Mouse (Mus musculus) heart, postnatal 4 days (tissue): Measurements from ENCODE around the gene Slc38a1. TPM values are rescaled to one million over a fixed set of nuclear protein-coding genes. Genes with fewer than 3 reads are reported as not detected.

ENCODE experiments used
- DNase-seq: peaks from one replicate; pipeline ENCODE4 v3.0.0; 2021
- total RNA-seq, 2 experiments: library from RNA; stranded (reverse); gene quantifications; 2 replicates each; pipeline ENCODE4 v1.2.3; 2021

Gene Slc38a1
- total RNA-seq, 2 experiments from 2014 or later = 88.2 to 90.4 TPM

GRCm38 (mm10) chr15:96551569-96552380 is 90.9 kb downstream of the Slc38a1 start:
- DNase-seq = peak; percentile 71

GRCm38 (mm10) chr15:96551107-96551506 is 91.6 kb downstream of the Slc38a1 start:
- DNase-seq = no peak

GRCm38 (mm10) chr15:96548363-96548762 is 94.3 kb downstream of the Slc38a1 start:
- DNase-seq = no peak

- DNase-seq = peak; percentile 37
Observed at GRCm38 (mm10) chr15:96547256-96548195, 95.2 kb downstream of the Slc38a1 start.

- DNase-seq = peak; percentile 73
Observed at GRCm38 (mm10) chr15:96543181-96543828, 99.4 kb downstream of the Slc38a1 start.

GRCm38 (mm10) chr15:96542135-96542534 is 100.6 kb downstream of the Slc38a1 start:
- DNase-seq = no peak

- DNase-seq = no peak
Observed at GRCm38 (mm10) chr15:96537272-96537671, 105.4 kb downstream of the Slc38a1 start.

- no peak for DNase-seq
Observed at GRCm38 (mm10) chr15:96536412-96536811, 106.3 kb downstream of the Slc38a1 start.

GRCm38 (mm10) chr15:96527686-96528085 is 115.0 kb downstream of the Slc38a1 start:
- DNase-seq = no peak

GRCm38 (mm10) chr15:96524239-96524738 is 118.4 kb downstream of the Slc38a1 start:
- DNase-seq = peak; percentile 58

Other genes with a start within 250 kb of the Slc38a1 start
- gene Scaf11, start 182.1 kb downstream of the Slc38a1 start, total RNA-seq = 10 to 100 TPM; 69.4 to 71.1 TPM
- 100 to 1,000 TPM; 359 to 377 TPM for gene Slc38a2, start 56.8 kb upstream of the Slc38a1 start, total RNA-seq